Mouse (Mus musculus) T-helper 2 cell (primary cell): ENCODE measurements around the gene Mast4.

Experiments
- in situ Hi-C: fragments of 300-600 bp; cut with MboI, MseI; formaldehyde crosslinking; loops from one replicate; pipeline ENCODE4 v1.15.1; 2025; ENCODE audit warnings: high pct_unique_total_duplicates

Mast4 gene

DNA sequence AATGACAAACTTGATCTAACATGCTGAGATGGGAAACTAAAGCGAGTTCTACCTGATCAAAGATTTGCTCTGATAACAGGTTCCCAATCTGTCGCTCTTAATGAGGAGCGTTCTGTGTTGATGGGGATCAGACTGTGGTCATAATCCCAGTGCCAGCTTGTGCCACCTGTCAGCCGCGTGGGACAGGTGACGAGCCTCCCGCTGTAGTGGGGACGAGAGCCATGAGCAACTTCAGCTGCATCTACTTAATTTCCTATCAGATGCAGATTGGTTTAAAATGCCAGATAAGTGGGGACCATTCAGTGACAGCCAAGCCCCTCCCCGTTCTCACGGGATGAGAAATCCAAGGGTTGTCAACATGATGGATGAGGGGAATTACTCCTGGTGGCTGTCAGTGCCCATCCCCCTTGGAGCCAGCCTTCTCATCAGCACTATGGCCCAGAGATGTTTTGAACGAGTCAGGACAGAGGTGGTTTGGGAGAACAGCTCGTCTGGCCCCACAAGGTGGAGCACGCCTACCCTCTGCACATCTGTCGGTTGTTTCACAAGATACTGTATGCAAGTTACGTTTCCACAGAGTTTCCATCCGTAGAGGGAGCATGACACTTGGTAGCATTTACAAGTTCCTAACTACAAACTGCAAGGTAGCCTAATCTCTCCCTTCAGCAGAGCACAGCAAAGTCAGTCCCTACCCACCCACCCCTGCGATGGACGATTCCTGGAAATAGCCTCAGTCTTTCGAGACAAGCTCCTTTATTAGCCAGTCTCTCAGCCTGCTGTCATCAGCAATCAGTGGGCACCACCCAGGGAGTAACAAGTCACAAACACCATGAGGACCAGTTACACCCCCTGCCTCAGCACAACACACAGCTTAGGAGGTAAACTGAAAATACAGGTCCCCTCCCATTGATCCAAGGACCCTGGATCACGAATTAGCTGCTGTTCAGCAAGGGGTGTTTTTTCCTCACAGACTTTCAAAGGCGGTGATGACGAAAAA, 212.2 kb downstream of the Mast4 start:
- in situ Hi-C loops: no loop called here

DNA sequence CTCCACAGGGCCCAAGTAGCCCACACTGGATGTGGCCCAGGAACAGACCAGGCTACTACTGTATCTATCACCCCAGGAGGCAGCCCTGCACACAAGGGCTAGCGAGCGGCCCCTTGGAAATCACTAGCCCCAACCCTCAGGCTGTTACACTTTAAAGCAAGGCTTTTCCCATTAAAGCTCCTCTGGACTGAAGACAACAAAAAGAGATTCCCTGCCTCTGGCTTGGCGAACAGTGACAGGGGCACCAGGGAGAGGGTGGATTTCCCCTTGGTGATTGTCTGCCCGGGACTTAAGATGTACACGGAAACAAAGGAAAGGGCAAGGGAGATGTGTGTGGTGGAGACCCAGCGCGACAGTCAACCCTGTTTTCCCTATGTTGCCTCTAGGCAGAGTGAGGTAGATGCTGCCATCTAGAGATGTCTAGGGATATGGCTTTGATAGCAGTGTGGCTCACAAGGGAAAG, 213.6 kb downstream of the Mast4 start:
- in situ Hi-C loops: no loop called here

DNA sequence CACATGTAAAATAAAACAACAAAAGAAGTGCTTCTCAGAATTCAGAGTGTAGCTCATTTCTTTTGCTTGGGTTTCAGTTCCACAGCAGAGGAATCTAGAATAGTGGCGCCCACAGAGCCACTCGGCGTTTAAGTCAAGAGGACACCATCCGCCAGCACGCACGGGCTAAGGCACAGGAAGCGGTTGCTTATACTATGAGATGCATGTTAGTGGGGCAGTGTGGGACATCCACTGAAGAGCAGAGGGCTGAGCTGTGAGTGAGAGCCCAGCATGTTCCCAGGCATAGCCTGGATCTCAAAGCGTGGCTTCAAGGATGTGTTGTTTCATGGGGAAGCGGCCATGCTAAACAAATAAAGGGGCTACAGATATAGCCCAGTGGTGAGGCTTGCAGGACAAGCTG, 214.6 kb downstream of the Mast4 start:
- in situ Hi-C loops: no loop called here

DNA sequence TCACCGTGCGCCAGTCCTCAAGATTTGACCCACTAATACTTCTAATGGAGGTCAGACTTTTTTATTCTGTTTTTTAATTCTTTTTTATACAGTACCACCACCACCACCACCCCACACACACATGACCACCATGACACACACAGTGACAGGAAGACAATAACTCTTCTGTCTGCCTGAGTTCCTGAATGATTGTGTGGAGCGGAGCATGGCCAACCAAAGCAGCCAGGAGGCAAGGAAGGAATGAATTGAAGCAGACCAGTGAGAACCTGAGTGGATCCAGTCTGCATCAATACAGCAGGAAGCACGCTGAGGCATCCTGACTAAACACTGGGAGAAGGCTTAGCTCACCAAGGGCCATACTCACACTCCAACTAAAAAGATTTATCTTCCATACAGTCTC, 219.2 kb downstream of the Mast4 start:
- in situ Hi-C loops: no loop called here

DNA sequence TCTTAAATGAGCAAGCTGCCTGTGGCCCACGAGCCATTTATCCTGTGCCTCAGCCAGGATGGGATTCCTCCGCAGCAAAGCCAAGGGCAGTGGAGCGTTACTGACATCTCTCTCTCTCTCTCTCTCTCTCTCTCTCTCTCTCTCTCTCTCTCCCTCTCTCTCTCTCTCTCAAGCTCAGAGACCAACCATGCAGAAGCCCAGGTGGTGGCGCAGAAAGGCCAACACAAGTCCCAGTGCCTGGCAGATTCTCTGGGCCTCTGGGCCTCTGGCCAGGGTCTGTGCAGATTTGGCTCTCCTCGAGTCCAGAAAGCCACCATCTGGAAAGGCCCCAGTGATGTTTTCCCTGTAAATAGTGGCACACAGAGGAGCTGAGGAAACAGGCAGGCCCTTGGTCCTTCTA, 220.0 kb downstream of the Mast4 start:
- in situ Hi-C loops: no loop called here

DNA sequence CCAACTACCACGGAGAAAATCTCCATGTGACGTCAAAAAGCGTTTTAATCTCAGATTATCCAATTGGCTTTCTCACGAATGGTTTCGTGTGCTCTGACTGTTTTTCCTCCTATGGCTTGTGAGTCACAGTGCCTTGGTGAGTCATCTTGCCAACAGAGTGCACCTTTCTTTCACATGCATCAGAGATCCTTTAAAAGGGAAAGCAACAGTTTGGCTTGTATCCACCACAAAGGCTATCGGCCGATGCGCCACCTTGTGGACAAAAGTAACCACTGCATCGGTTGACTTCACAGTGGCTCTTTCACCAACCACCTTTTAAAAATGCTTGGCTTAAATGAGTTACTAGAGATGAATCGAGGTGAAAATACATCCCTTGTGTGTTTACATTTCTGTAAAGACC, 224.4 kb downstream of the Mast4 start:
- in situ Hi-C loops: loop anchor here (10.0 kb wide), 1 partner anchor 205 kb away; no protein-coding TSS in a partner anchor

DNA sequence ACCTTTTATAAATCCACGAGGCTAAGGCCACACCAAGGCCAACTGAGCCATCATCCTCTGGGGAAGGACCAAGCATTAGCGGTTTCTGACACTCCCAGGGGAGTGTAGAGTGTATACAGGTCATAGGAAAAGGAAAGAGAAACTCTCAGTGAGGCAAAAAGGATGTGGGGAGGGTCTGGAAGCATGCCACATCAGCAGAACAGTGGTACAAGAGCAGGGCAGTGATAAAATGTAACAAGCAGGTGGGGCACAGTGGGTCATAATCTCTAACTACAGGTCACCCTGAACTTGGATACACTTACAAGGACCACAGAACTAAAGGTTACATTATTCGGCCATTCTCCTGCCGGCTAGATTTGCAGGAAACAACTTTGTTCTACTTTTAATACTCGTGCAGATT, 226.9 kb downstream of the Mast4 start:
- in situ Hi-C loops: loop anchor here (10.0 kb wide), 1 partner anchor 203 kb away; no protein-coding TSS in a partner anchor

DNA sequence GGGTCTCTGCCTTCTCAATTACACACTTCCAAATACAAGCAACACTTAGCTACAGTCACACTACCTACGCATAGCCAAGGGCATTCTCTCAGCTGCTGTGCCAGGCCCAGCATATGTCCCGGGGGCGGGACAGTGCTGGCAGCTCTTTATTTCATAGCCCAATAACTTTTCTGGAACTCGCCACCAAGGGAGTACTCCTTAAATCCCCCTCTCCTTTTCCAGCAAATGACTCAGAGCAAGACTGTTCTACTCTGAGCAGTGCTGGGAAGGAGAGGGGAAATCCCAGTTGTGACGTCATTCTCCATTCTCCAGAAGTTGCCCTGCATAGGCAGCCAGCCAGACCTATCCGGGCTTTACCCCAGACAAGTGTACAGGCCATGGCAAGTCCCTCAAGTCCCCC, 231.7 kb downstream of the Mast4 start:
- in situ Hi-C loops: loop anchor here (5.0 to 10.0 kb wide), 2 partner anchors 198 to 430 kb away; no protein-coding TSS in a partner anchor

DNA sequence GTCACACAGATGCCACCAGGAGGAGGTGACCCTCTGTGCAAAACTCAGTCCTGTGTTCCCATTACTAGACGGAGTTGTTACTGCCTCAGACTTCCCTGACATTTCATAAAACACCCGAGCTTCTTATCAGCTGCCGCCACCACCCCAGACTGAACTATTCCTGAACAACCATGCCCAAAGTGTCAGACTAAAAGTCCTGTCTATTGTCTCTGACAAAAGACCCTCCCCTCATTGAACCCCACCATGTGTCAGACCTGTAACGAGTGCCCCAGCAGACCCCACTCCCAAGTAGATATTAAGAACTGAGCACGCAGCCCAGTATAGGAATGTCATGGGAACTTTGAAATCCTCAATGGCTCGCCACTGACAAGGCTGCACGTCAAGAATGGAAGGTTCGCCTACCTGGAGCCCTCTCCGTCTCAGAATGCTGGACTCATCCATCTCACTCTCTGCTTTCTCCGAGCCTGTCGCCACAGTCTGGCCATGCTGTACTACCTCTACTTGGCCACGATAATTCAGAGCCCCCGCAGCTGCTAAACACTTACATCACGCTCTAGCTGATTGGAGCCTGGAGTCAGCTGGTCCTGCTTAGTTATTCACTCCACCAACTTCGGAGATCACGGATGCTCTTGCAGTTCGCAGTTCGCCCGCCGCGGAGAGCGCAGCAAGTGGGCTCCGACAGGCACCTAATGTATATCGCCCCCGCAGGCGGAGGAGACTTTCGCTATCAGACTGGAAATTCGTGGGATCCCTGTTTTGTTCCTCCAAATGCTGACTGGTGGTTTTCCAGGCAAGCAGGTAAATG, 237.7 kb downstream of the Mast4 start:
- in situ Hi-C loops: no loop called here

DNA sequence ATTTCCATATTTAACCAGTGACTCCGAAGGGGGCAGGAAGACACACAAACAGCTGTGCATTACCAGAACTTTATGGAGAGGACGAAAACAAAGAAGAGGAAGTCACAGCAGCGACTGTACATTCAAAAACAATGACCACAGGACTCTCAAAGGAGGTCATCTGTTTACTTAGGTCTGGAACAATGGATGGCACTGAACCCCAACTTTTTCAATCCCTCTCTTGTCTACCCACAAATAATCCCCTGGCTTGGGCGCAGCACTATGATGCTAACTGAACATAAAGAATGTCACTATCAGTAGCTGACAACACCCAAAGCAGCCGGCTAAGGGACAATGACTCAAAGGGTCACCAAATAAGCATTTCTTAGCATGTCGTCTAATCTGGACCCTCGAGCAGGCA, 238.8 kb downstream of the Mast4 start:
- in situ Hi-C loops: no loop called here

DNA sequence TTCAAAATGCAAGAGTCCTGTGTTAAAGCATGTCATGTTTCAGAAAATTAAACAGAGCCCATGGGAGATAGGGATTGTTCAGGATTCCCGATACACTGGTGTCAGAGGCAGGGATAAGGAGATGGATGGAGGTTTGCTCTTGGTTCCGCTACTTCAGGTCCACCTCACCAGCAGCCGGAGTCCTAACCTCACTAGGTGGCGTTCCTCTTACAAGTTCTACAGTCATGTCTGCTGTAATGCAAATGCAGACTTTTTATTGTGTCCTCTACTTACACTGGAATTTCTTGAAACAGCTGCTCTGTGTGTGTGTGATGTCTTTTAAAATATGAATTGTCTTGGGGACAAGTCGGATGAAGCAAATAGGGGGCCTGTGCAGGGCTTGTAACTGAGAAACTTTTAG, 239.7 kb downstream of the Mast4 start:
- in situ Hi-C loops: no loop called here

DNA sequence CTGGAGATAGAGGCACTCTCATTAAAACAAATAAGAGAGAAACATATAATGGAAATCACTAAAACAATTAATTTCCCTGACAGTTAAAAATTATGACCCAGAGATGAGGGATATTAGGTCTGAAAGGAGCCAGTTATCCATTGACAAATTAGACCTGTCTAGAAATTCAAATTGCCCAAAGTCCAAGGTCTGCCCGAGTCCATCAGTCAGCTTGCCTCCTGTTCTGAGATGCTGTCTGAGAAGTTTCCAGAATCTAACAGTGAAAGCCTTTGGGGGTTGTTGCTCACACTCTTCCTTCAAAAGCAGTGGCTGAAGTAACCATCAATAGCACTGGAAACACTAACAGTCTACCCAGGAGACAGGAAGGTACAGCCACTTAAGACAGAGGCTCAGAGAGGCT, 240.6 kb downstream of the Mast4 start:
- in situ Hi-C loops: no loop called here

DNA sequence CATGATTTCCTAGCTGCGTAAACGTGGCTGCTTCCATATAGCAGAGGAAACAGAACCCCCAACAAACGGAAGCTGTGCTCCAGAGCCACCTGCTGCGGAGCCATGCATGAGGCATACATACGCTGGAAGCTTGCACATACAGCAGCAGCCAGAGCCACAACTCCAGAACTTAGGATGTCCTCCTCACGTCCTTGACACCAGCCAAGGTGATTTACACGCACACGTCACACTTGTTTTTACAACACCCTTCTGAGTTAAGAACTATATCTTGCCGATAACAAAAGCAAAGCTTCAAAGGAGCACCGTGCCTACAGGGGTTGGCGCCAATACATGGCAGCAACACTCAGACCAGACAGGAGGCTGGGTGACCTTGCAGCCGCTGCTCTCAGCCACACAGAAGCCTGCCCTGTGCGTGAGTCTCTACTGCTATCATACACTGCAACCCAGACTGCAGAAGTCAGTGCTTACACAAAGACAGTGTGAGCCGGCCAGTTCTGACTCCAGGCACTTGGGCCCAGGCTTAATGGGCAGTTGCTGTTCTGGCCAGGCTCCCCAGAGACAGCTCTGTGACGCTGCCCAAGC, 248.7 kb downstream of the Mast4 start:
- in situ Hi-C loops: no loop called here

DNA sequence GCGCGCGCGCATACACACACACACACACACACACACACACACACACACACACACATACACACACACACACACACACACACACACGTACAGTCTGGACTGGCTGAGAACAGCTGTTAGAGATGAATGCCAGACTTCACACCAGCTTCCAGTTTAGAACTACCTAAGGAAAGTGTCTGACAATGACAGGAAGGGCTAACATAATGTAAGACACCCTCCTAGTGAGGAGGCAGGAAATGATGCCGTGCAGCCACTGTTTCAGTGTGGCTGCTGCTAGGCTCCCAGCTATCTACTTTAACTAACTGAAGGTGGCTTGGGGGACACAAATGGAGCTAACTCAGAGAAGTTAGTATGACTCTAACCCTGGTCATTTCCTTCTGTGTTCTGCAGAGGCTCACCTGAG, 251.4 kb downstream of the Mast4 start:
- in situ Hi-C loops: no loop called here

DNA sequence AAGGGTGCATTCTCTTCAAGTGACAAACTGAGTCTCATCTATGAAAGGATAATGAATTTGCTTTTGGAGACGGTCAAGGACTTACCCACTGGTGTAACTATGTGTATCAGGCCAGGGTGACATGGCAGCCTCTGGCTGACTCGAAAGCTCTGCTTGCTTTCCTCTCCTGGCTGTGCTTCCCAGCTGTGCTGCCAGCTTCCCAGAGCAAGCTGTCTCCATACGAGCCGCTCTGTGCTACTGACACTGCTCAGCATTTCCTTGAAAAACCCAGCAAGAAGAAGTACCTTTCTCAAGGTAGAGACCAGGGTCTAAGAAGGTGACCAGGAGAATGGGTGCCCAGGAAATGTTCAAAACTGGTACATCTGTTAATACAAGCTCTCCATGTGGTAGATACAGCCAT, 254.5 kb downstream of the Mast4 start:
- in situ Hi-C loops: no loop called here

DNA sequence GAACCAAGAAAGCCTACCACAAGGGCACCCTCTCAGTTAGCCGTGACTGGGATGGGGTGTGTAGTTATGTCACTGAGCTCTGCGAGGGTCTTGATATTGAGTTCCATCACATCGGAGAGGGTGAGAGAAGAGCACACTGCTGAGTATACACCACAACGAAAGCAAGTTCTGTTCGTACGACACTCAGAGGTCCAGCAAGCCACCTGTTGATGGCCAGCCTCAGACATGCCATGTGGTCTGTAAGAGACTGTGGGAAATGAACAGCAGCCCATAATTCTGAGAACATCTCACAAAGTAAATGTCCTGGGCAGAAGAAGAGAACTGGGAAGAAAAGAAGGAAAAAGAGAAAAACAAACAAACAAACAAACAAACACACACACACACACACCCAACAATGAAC, 255.5 kb downstream of the Mast4 start:
- in situ Hi-C loops: no loop called here

DNA sequence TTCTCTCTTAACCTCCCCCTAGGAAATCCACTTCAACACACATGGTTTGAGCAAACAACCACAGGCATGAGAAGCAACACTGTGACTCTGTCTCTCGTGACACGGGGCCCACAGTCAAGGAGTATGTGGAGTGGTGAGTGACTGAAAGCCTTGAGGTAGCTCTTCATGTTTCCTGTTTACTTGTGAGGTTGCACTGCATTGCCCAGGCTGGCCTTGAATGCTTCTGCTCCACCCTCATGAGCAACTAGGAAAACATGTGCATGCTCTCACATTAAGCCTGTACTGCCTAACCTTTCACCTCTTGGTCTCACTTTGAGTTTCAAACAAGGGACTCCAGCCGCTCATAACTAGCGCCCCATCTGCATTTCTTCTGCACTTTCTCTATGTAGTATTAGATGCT, 260.8 kb downstream of the Mast4 start:
- in situ Hi-C loops: no loop called here

DNA sequence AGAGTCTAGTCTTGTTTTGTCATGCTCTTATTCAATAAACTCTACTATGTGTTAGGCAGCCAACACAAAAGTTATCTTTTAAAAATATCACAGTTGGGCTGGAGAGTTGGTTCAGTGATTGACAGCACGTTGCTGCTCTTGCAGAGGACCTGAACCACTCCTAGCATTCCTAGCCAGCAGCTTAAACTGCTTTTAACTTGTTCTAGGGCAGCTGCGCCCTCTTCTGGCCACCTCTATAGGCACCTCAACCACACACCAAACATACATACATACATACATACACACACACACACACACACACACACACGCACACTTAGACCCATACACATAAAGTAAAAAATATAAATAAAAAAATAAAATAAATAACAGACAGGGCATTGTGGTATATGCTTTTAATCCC, 262.5 kb downstream of the Mast4 start:
- in situ Hi-C loops: no loop called here

DNA sequence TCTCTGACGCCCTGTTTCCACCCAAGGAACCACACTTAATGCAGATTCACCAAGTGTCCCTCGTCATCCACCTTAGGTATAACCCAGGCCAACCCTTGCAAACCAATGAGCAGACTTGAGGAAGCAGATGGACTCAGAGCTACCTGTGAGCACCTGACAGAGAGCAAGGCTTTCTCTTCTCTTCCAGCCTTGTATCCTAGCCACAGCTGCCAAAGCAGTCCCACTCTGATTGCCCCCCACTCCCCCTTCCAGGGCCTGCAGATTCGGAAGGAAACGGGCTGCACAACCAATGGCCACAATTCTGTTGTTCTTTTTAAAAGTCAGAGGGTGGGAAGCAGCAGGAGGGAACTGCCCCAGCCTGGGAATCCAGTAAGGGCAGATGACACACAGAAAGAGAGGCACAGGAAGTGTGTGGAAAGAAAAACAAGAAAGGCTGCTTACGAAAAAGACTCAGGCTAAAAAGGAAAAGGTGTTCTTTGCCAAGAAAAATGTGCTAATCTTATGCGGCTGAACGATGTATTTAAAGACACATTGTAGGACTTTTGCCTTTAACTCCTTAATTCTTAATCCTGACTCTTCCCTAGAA, 266.6 kb downstream of the Mast4 start:
- in situ Hi-C loops: no loop called here

DNA sequence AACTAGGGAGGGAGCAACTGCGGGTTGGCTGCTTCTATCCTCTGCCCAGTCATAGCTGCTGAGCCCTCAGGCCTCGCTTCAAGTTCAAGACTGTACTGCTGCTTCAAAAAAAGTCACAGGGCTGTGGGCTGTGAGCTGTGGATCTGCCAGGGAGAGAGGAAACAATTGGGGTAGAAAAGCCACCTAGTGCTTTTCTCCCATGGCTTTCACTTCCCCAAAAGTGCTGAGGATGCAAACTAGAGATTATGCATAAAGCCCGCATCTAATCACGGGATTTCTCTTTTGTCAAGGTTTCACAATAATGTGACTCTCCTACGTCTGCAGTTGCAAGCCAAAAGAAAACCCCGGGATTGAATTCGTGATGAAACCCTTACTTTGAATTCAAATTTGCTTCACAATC, 268.9 kb downstream of the Mast4 start:
- in situ Hi-C loops: no loop called here

DNA sequence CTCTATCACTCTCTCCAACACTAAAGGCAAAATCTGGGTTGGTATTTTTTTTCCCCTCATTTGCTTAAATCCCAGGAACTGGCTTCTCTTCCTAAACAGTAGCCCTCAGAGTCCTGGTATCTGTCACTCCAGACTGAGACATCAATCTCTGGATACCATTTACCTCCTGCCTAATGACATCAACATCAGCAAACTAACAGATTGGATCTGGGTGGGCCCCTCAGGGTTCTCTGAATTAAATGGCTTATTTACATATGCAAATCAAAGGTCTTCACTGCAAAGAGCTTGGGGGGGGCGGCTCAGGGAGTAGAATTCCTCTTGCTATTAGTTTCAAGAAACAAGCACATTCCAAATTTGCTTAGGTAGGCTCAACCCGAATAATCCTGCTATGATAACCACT, 272.6 kb downstream of the Mast4 start:
- in situ Hi-C loops: no loop called here
